Mouse (Mus musculus): ENCODE measurements at regions not wholly inside any gene's neighbourhood (a gene's known extent, or its start where the extent isn't known, plus 50 kb on each side); places are given as distances from the start of the nearest gene placed in this dataset.
A peak's percentile ranks its signal among the peaks of the same experiment; 100 is the strongest.

- Histone ChIP-seq H3K27ac (ENCODE audit: insufficient read depth, low read depth, low read length) (no peak overlapping the region), H3K4me1 (ENCODE audit: control insufficient read depth, insufficient read depth, low read length) (peaks cover 24% of the 10 kb centered on the region), H3K4me3 (ENCODE audit: insufficient read depth, low read depth, low read length) (no peak overlapping the region)
- TF ChIP-seq CTCF (IDR thresholded peaks at IDR 0.05; ENCODE audit: insufficient read depth, low read depth, low read length) (no peak), POLR2A (IDR thresholded peaks at IDR 0.05; ENCODE audit: insufficient read depth, low read depth, low read length) (no peak)
- 81% methylated on average over 12 of the region's 12 CpGs for whole genome bisulfite sequencing
These were observed 140.1 kb upstream of the Zmiz1 start for GRCm38 (mm10) chr14:25318909-25319308.

- TF ChIP-seq POLR2A (IDR thresholded peaks at IDR 0.05; ENCODE audit: insufficient read depth, low read depth, low read length) = no peak
- no peak for TF ChIP-seq CTCF (IDR thresholded peaks at IDR 0.05; ENCODE audit: insufficient read depth, low read depth, low read length)
- Histone ChIP-seq H3K4me3 (ENCODE audit: insufficient read depth, low read depth, low read length) (no peak overlapping the region), H3K4me1 (ENCODE audit: control insufficient read depth, insufficient read depth, low read length) (peaks cover 18% of the 10 kb centered on the region), H3K27ac (ENCODE audit: insufficient read depth, low read depth, low read length) (peak overlapping the region; percentile 18; the same call in 1 of the 2 replicates)
- 53% methylated on average over 4 of the region's 4 CpGs for WGBS
These were observed 138.8 kb upstream of the Zmiz1 start for GRCm38 (mm10) chr14:25320141-25320540.

GRCm38 (mm10) chr14:25323542-25324484 lies 135.2 kb upstream of the Zmiz1 start:
- 87% methylated on average over 6 of the region's 6 CpGs for WGBS
- TF ChIP-seq CTCF (IDR thresholded peaks at IDR 0.05; ENCODE audit: insufficient read depth, low read depth, low read length) = no peak
- TF ChIP-seq POLR2A (IDR thresholded peaks at IDR 0.05; ENCODE audit: insufficient read depth, low read depth, low read length) = no peak
- Histone ChIP-seq H3K4me1 (ENCODE audit: control insufficient read depth, insufficient read depth, low read length) (peaks cover 3% of the 10 kb centered on the region; the same call in 1 of the 2 replicates), H3K27ac (ENCODE audit: insufficient read depth, low read depth, low read length) (no peak overlapping the region), H3K4me3 (ENCODE audit: insufficient read depth, low read depth, low read length) (no peak overlapping the region)

GRCm38 (mm10) chr14:25325887-25326286 lies 133.1 kb upstream of the Zmiz1 start:
- TF ChIP-seq CTCF (IDR thresholded peaks at IDR 0.05; ENCODE audit: insufficient read depth, low read depth, low read length) (no peak), POLR2A (IDR thresholded peaks at IDR 0.05; ENCODE audit: insufficient read depth, low read depth, low read length) (no peak)
- Histone ChIP-seq H3K4me3 (ENCODE audit: insufficient read depth, low read depth, low read length) (no peak overlapping the region), H3K4me1 (ENCODE audit: control insufficient read depth, insufficient read depth, low read length) (no peaks in the 10 kb centered on the region), H3K27ac (ENCODE audit: insufficient read depth, low read depth, low read length) (no peak overlapping the region)
- 94% methylated on average over 3 of the region's 3 CpGs for WGBS

- TF ChIP-seq CTCF (IDR thresholded peaks at IDR 0.05; ENCODE audit: insufficient read depth, low read depth, low read length) = no peak
- TF ChIP-seq POLR2A (IDR thresholded peaks at IDR 0.05; ENCODE audit: insufficient read depth, low read depth, low read length) = no peak
- whole genome bisulfite sequencing = 91% methylated on average over 5 of the region's 5 CpGs
- no peak overlapping the region for H3K4me3 ChIP-seq (ENCODE audit: insufficient read depth, low read depth, low read length)
- no peaks in the 10 kb centered on the region for H3K4me1 ChIP-seq (ENCODE audit: control insufficient read depth, insufficient read depth, low read length)
- H3K27ac ChIP-seq (ENCODE audit: insufficient read depth, low read depth, low read length) = no peak overlapping the region
These were observed 130.8 kb upstream of the Zmiz1 start for GRCm38 (mm10) chr14:25328230-25328629.

GRCm38 (mm10) chr14:25334186-25334585 lies 124.8 kb upstream of the Zmiz1 start:
- WGBS = 97% methylated on average over 2 of the region's 2 CpGs
- no peak overlapping the region for H3K27ac ChIP-seq (ENCODE audit: insufficient read depth, low read depth, low read length)

GRCm38 (mm10) chr14:25336875-25337274 lies 122.1 kb upstream of the Zmiz1 start:
- TF ChIP-seq POLR2A (IDR thresholded peaks at IDR 0.05; ENCODE audit: insufficient read depth, low read depth, low read length) = no peak
- no peak for TF ChIP-seq CTCF (IDR thresholded peaks at IDR 0.05; ENCODE audit: insufficient read depth, low read depth, low read length)
- no peak overlapping the region for H3K4me3 ChIP-seq (ENCODE audit: insufficient read depth, low read depth, low read length)
- H3K27ac ChIP-seq (ENCODE audit: insufficient read depth, low read depth, low read length) = no peak overlapping the region
- whole genome bisulfite sequencing = 96% methylated on average over 1 of the region's 1 CpGs
- peaks cover 5% of the 10 kb centered on the region for H3K4me1 ChIP-seq (ENCODE audit: control insufficient read depth, insufficient read depth, low read length)

More at GRCm38 (mm10) chr14:25334186-25334585, 124.8 kb upstream of the Zmiz1 start:
- no peak for TF ChIP-seq POLR2A (IDR thresholded peaks at IDR 0.05; ENCODE audit: insufficient read depth, low read depth, low read length)
- no peak for TF ChIP-seq CTCF (IDR thresholded peaks at IDR 0.05; ENCODE audit: insufficient read depth, low read depth, low read length)
- Histone ChIP-seq H3K4me1 (ENCODE audit: control insufficient read depth, insufficient read depth, low read length) (peaks cover 5% of the 10 kb centered on the region), H3K4me3 (ENCODE audit: insufficient read depth, low read depth, low read length) (no peak overlapping the region)

- H3K4me3 ChIP-seq (ENCODE audit: insufficient read depth, low read depth, low read length) = no peak overlapping the region
These were observed 120.5 kb upstream of the Zmiz1 start for GRCm38 (mm10) chr14:25338404-25339051.

GRCm38 (mm10) chr14:25340845-25341244 lies 118.1 kb upstream of the Zmiz1 start:
- 78% methylated on average over 9 of the region's 9 CpGs for WGBS
- no peak for TF ChIP-seq POLR2A (IDR thresholded peaks at IDR 0.05; ENCODE audit: insufficient read depth, low read depth, low read length)
- Histone ChIP-seq H3K4me3 (ENCODE audit: insufficient read depth, low read depth, low read length) (no peak overlapping the region), H3K27ac (ENCODE audit: insufficient read depth, low read depth, low read length) (no peak overlapping the region), H3K4me1 (ENCODE audit: control insufficient read depth, insufficient read depth, low read length) (peaks cover 8% of the 10 kb centered on the region)

More at GRCm38 (mm10) chr14:25338404-25339051, 120.5 kb upstream of the Zmiz1 start:
- H3K27ac ChIP-seq (ENCODE audit: insufficient read depth, low read depth, low read length) = no peak overlapping the region
- 76% methylated on average over 9 of the region's 9 CpGs for WGBS
- H3K4me1 ChIP-seq (ENCODE audit: control insufficient read depth, insufficient read depth, low read length) = peaks cover 5% of the 10 kb centered on the region
- no peak for TF ChIP-seq CTCF (IDR thresholded peaks at IDR 0.05; ENCODE audit: insufficient read depth, low read depth, low read length)
- no peak for TF ChIP-seq POLR2A (IDR thresholded peaks at IDR 0.05; ENCODE audit: insufficient read depth, low read depth, low read length)

Data from olfactory bulb, adult 2 months (tissue).